Mouse (Mus musculus) cerebellum, adult 2 months (tissue): ENCODE measurements at regions not wholly inside any gene's neighbourhood (a gene's known extent, or its start where the extent isn't known, plus 50 kb on each side); places are given as distances from the start of the nearest gene placed in this dataset.

ENCODE experiments used
- CTCF ChIP-seq: fragments of 200-500 bp; IDR thresholded peaks from 2 replicates; pipeline ENCODE4 v1.5.1; 2011; ENCODE audit warnings: low read depth, mild to moderate bottlenecking, control low read depth, low read length, moderate library complexity, borderline replicate concordance; ENCODE audit not compliant: insufficient read depth
- POLR2A ChIP-seq: fragments of 200-500 bp; IDR thresholded peaks from 2 replicates; pipeline ENCODE4 v1.6.1; 2011; ENCODE audit warnings: low read length, control low read depth, borderline replicate concordance; ENCODE audit not compliant: insufficient read depth

- TF ChIP-seq POLR2A (no peak), CTCF (no peak)
Observed at GRCm38 (mm10) chrX:11082171-11082570, 216.9 kb upstream of the H2al1a start.
